Mouse (Mus musculus): ENCODE measurements around the gene Met. TPM values are rescaled to one million over a fixed set of nuclear protein-coding genes. Genes with fewer than 3 reads are reported as not detected.

Met gene
- polyA plus RNA-seq, 1 experiment from 2014 or later, result 1.9 TPM

- ATAC-seq (replicated peaks), result no peak
These were observed 97.7 kb downstream of the Met start for GRCm38 (mm10) chr6:17561347-17561746.

GRCm38 (mm10) chr6:17561886-17562285, 98.3 kb downstream of the Met start:
- no peaks in the 10 kb centered on the region for H3K36me3 ChIP-seq
- no peak overlapping the region for H3K4me3 ChIP-seq
- H3K9me3 ChIP-seq, result no peaks in the 10 kb centered on the region
- H3K27ac ChIP-seq (replicated peaks), result no peak overlapping the region
- no peak for ATAC-seq (replicated peaks)
- H3K4me1 ChIP-seq, result 0 out of 2 replicates have a peak, but pooled peaks cover 3% of the 10 kb centered on the region
- 47% methylated on average over 3 of the region's 3 CpGs for WGBS
- H3K9ac ChIP-seq (replicated peaks), result no peak overlapping the region
- H3K4me2 ChIP-seq (replicated peaks), result no peak overlapping the region
- H3K27me3 ChIP-seq, result no peaks in the 10 kb centered on the region

More at GRCm38 (mm10) chr6:17561347-17561746, 97.7 kb downstream of the Met start:
- Histone ChIP-seq H3K4me3 (no peak overlapping the region), H3K4me1 (0 out of 2 replicates have a peak, but pooled peaks cover 3% of the 10 kb centered on the region), H3K4me2 (replicated peaks) (no peak overlapping the region), H3K27ac (replicated peaks) (no peak overlapping the region), H3K9ac (replicated peaks) (no peak overlapping the region), H3K36me3 (no peaks in the 10 kb centered on the region), H3K9me3 (no peaks in the 10 kb centered on the region), H3K27me3 (no peaks in the 10 kb centered on the region)
- 13% methylated on average over 2 of the region's 2 CpGs for WGBS

- H3K4me2 ChIP-seq (replicated peaks), result no peak overlapping the region
- no peak for ATAC-seq (replicated peaks)
- 6% methylated on average over 10 of the region's 10 CpGs for WGBS
These were observed 99.0 kb downstream of the Met start for GRCm38 (mm10) chr6:17562472-17563088.

GRCm38 (mm10) chr6:17568702-17569352, 105.2 kb downstream of the Met start:
- Histone ChIP-seq H3K4me2 (replicated peaks) (no peak overlapping the region), H3K9ac (replicated peaks) (no peak overlapping the region), H3K4me1 (no peaks in the 10 kb centered on the region), H3K27me3 (no peaks in the 10 kb centered on the region), H3K27ac (replicated peaks) (no peak overlapping the region), H3K4me3 (no peak overlapping the region), H3K9me3 (no peaks in the 10 kb centered on the region), H3K36me3 (no peaks in the 10 kb centered on the region)
- 87% methylated on average over 11 of the region's 11 CpGs for WGBS
- no peak for ATAC-seq (replicated peaks)

More at GRCm38 (mm10) chr6:17562472-17563088, 99.0 kb downstream of the Met start:
- Histone ChIP-seq H3K27ac (replicated peaks) (no peak overlapping the region), H3K4me1 (0 out of 2 replicates have a peak, but pooled peaks cover 3% of the 10 kb centered on the region), H3K36me3 (no peaks in the 10 kb centered on the region), H3K9me3 (no peaks in the 10 kb centered on the region), H3K4me3 (no peak overlapping the region), H3K9ac (replicated peaks) (no peak overlapping the region), H3K27me3 (no peaks in the 10 kb centered on the region)

- H3K27me3 ChIP-seq, result no peaks in the 10 kb centered on the region
- no peak overlapping the region for H3K4me3 ChIP-seq
- no peak for ATAC-seq (replicated peaks)
- 93% methylated on average over 5 of the region's 5 CpGs for WGBS
- H3K27ac ChIP-seq (replicated peaks), result no peak overlapping the region
- H3K9ac ChIP-seq (replicated peaks), result no peak overlapping the region
- no peak overlapping the region for H3K4me2 ChIP-seq (replicated peaks)
- H3K4me1 ChIP-seq, result no peaks in the 10 kb centered on the region
- H3K36me3 ChIP-seq, result no peaks in the 10 kb centered on the region
- no peaks in the 10 kb centered on the region for H3K9me3 ChIP-seq
These were observed 109.6 kb downstream of the Met start for GRCm38 (mm10) chr6:17573227-17573626.

GRCm38 (mm10) chr6:17573732-17574131, 110.1 kb downstream of the Met start:
- H3K27ac ChIP-seq (replicated peaks), result no peak overlapping the region
- 83% methylated on average over 2 of the region's 2 CpGs for WGBS
- H3K4me2 ChIP-seq (replicated peaks), result no peak overlapping the region
- H3K9me3 ChIP-seq, result no peaks in the 10 kb centered on the region
- no peak overlapping the region for H3K9ac ChIP-seq (replicated peaks)
- H3K36me3 ChIP-seq, result no peaks in the 10 kb centered on the region
- H3K4me1 ChIP-seq, result no peaks in the 10 kb centered on the region
- ATAC-seq (replicated peaks), result no peak
- H3K4me3 ChIP-seq, result no peak overlapping the region
- H3K27me3 ChIP-seq, result no peaks in the 10 kb centered on the region

- Histone ChIP-seq H3K4me3 (no peak overlapping the region), H3K9me3 (no peaks in the 10 kb centered on the region), H3K9ac (replicated peaks) (no peak overlapping the region), H3K27me3 (no peaks in the 10 kb centered on the region), H3K36me3 (no peaks in the 10 kb centered on the region), H3K4me2 (replicated peaks) (no peak overlapping the region), H3K27ac (replicated peaks) (no peak overlapping the region), H3K4me1 (0 out of 2 replicates have a peak, but pooled peaks cover 3% of the 10 kb centered on the region)
- 80% methylated on average over 3 of the region's 3 CpGs for WGBS
- ATAC-seq (replicated peaks), result no peak
These were observed 114.6 kb downstream of the Met start for GRCm38 (mm10) chr6:17578092-17578760.

- Histone ChIP-seq H3K9me3 (no peaks in the 10 kb centered on the region), H3K4me1 (0 out of 2 replicates have a peak, but pooled peaks cover 3% of the 10 kb centered on the region), H3K27me3 (no peaks in the 10 kb centered on the region), H3K4me2 (replicated peaks) (no peak overlapping the region), H3K27ac (replicated peaks) (no peak overlapping the region), H3K36me3 (no peaks in the 10 kb centered on the region), H3K4me3 (no peak overlapping the region), H3K9ac (replicated peaks) (no peak overlapping the region)
- WGBS, result 69% methylated on average over 3 of the region's 3 CpGs
- ATAC-seq (replicated peaks), result no peak
These were observed 116.7 kb downstream of the Met start for GRCm38 (mm10) chr6:17580349-17580748.

GRCm38 (mm10) chr6:17583982-17584381, 120.4 kb downstream of the Met start:
- Histone ChIP-seq H3K4me1 (0 out of 2 replicates have a peak, but pooled peaks cover 3% of the 10 kb centered on the region), H3K9ac (replicated peaks) (peak overlapping the region; percentile 33; the same call in 1 of the 2 replicates), H3K36me3 (no peaks in the 10 kb centered on the region), H3K27ac (replicated peaks) (no peak overlapping the region), H3K27me3 (no peaks in the 10 kb centered on the region), H3K4me2 (replicated peaks) (peak overlapping the region; percentile 47), H3K4me3 (peak overlapping the region; percentile 44), H3K9me3 (no peaks in the 10 kb centered on the region)
- 16% methylated on average over 13 of the region's 13 CpGs for WGBS
- peak; percentile 92 for ATAC-seq (replicated peaks)

- no peaks in the 10 kb centered on the region for H3K27me3 ChIP-seq
- H3K4me1 ChIP-seq, result no peaks in the 10 kb centered on the region
- peak; percentile 94 for ATAC-seq (replicated peaks)
- peak overlapping the region; percentile 17; the same call in 1 of the 2 replicates for H3K4me2 ChIP-seq (replicated peaks)
- H3K36me3 ChIP-seq, result no peaks in the 10 kb centered on the region
- no peak overlapping the region for H3K4me3 ChIP-seq
- 30% methylated on average over 16 of the region's 16 CpGs for WGBS
- no peak overlapping the region for H3K9ac ChIP-seq (replicated peaks)
- H3K27ac ChIP-seq (replicated peaks), result no peak overlapping the region
- H3K9me3 ChIP-seq, result no peaks in the 10 kb centered on the region
These were observed 125.7 kb downstream of the Met start for GRCm38 (mm10) chr6:17589049-17589952.

GRCm38 (mm10) chr6:17589953-17590627, 126.5 kb downstream of the Met start:
- Histone ChIP-seq H3K4me3 (no peak overlapping the region), H3K27ac (replicated peaks) (no peak overlapping the region), H3K9ac (replicated peaks) (no peak overlapping the region), H3K36me3 (no peaks in the 10 kb centered on the region), H3K4me2 (replicated peaks) (no peak overlapping the region), H3K9me3 (no peaks in the 10 kb centered on the region), H3K27me3 (no peaks in the 10 kb centered on the region), H3K4me1 (no peaks in the 10 kb centered on the region)
- ATAC-seq (replicated peaks), result peak; percentile 51; the same call in 1 of the 2 replicates
- WGBS, result 59% methylated on average over 8 of the region's 8 CpGs
